Mouse (Mus musculus) urinary bladder, postnatal 4 days (tissue): Measurements from ENCODE around the gene Med19.
"Not testable (repeated sequence)": the region's sequence is repeated elsewhere in the genome, so short reads cannot be mapped to it uniquely, and the experiment has no call there.

Experiments used
- DNase-seq, 2 experiments: peaks; one replicate each; pipeline ENCODE4 v3.0.0; 2021 to 2022; ENCODE audit warnings: low spot score in 2 of 2

Med19 gene

DNA sequence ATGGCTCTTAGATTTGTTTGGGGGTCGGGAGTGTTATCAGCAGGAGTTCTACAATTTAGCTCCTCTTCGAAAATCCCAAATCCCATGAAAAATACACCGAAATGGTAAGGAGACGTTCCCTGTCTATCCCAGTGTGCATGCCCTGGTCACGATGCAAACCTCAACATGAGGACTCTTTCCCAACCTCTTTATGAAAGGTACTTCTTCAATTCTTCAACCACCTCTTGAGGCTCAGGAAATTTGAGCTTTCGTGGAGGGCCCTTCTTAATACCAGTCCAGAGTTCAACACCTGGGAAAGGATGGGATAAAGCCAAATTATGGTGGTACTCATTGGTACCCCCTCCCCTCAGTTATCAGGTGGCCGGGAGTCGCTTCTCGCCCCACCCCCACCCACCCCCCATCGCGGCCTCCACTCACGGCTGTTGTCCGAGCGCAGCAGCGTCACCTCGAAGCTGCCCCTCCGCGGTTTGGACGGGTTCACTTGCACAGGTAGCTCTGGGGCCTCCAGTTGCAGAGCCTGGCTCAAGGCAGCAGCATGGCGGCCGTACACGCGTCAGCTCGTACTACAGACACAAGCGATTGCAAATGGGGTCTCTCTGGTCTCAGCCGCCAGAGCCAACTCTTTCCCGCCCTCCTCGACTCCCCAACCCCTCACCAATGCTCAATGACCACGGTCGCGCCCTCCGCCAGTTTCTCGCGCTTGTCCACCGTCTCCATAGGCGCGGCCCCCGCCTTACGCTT, 8.2 kb upstream of the Med19 start:
- DNase-seq = no peak

DNA sequence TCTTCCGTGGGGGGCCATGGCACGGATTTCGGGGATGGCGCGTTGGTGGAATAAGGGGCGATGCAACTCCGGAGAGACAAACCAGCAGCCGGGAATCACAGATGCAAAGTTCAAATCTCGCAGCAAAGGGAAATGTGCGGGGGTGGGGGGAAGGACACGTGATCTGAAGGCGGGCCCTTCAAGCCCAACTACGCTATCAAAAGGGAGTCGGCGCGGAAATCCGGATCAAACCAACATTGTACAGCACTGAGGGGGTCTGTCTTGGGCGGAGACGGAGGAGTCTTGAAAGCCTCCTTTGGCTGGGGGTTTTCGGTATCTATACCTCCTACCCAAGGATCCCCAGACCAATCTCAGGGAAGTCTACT, 7.7 kb upstream of the Med19 start, which contains the start of gene Selenoh:
Gene Selenoh, minus strand, starts transcription at position 202 of the 365 bp plus-strand sequence.
- peak; percentile 77 to 85 for DNase-seq

DNA sequence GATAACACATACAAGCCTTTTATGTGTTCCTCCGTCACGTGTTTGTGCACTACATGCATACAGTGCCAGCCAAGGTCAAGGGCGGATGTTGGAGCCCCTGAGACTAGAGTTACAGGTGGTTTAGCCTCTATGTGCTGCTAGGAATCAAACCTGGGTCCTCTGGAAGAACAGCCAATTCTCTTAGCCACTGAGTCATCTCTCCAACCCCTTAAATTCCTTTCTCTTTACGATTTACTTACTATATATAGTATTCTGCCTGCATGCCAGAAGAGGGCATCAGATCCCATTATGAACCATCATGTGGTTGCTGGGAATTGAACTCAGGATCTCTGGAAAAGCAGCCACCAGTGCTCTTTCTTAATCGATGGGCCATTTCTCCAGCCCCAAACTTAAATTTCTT, 6.7 kb upstream of the Med19 start:
- not testable (repeated sequence) for DNase-seq

DNA sequence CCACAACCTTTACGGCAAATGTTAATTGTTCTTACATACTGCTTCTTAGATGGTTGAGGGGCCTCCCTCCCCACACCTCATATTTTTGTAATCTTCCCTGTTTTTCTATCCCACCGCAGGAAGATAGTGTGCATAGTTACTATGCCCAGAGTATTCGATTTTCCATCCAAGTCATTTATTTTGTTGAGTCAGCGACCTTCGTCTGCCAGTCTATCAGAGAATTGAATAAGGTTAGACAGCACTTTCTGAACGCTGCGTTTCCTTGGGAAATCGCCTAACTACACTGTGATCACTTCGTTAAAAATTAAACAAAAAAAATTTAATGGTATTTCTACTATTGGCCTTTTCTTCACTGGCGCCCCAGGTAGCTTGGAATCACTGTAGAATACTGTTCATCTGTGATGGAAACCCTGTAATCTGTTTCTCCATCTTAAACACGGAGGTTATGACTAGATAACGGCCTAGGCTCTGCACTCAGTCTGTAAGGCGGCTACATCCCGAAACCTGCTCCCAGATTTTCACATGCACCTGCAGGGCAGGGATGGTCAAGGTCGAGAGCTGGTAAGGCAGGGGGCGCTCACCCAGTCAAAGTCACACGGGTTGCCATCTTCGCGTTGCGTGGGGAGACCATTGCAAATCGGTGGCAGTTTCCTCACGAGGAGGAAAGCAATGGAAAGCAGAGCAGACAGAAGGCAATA, 783 bp upstream of the Med19 start:
- DNase-seq = no peak

DNA sequence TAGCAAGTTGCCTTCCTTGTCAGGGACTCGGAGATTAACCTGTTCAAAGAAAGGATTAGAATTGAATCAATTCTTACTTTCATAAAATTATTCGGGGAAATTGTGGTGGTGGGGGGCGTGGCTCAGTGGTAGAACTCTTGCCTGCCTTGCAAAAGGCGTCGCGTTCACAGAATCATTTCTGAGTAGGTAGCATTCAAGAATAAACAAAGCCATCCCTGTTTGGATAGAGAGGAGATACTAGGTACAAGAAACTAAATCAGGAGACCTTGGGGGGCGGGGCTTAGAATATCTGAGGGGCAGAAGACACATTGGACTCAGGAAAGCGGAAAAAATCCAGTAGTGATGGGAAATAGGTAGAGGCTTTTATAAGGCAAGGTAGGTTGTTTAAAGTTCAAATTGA, 814 bp downstream of the Med19 start, which contains the start of gene Tmx2:
Gene Tmx2, minus strand, starts transcription at position 125 of the 400 bp plus-strand sequence.
- no peak for DNase-seq

DNA sequence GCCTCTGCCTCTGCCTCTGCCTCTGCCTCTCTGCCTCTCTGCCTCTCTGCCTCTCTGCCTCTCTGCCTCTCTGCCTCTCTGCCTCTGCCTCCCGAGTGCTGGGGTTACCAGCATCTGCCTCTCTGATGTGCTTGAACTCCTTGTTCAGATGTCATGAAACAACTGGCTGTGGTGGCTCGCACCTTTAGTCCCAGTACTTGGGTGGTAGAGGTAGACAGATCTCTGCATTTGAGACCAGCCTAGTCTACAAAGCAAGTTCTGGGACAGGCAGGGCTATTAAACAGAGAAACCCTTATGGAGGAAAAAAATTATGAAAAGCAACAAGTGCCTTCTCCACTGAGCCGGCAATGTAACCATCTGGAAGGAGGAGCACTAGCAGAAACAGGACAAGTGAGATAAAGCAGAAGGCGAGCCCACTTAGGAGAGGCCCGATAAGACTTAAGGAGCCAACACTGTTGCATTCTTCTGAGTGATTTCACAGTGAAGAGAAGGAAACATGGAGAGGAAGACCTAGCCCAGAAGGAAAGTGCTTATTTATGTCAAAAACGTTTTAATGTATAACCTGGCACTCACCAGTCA, 4.5 kb downstream of the Med19 start:
- no peak for DNase-seq

DNA sequence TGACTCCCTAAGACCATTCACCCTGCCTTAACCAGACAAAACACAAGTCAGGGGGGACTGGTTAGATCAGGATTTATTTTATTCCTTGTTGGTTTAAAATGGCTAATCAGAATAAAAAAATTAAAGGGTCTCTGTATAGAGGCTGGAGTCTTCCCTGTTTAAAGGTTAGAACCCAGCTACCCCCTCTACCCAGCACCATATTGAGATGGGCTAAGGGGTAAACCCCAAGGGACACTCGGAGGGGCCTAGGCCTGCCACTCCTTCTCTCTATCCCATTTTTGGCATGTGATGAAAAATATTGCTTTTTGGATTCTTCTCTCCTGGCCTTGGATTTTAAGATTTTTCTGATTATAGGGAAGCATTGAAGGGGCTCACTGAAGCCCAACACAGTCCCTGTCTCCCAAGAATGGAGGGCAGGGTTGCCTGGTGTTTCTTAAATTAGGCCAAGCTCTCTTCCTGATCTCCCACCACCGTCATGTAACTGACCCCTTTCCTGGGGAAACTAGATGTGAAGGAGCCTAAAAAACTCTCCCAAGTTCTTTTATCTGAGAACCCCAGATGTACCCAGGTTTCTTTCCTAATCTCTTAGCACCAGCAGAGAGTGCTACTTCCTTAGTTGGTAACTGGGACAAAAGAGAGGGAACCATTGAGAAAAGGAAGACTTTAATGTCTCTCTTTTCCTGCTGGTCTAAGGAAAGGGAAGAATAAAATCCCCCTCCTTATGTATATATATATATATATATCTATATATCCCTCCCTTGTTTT, 10.1 kb downstream of the Med19 start:
- no peak for DNase-seq

DNA sequence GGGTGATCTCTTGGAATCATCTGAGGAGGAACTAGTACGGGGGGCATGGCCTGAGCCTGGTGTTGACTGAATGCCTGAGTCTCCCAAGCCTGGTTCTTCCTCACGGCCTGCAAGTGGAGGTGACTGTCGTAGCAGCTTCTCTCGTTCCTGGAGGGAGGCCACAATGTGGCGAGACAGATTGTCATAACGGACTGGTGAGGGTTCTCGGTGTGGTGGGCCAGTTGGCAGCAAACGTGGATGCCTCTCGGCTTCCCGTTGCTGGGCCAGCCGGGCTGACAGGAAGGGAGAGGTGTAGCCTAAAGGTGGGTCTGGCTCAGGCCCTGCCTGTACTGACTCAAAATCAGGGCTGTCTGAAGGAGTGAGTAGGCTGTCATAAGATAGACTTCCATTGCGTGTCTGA, 11.8 kb downstream of the Med19 start:
- no peak for DNase-seq

DNA sequence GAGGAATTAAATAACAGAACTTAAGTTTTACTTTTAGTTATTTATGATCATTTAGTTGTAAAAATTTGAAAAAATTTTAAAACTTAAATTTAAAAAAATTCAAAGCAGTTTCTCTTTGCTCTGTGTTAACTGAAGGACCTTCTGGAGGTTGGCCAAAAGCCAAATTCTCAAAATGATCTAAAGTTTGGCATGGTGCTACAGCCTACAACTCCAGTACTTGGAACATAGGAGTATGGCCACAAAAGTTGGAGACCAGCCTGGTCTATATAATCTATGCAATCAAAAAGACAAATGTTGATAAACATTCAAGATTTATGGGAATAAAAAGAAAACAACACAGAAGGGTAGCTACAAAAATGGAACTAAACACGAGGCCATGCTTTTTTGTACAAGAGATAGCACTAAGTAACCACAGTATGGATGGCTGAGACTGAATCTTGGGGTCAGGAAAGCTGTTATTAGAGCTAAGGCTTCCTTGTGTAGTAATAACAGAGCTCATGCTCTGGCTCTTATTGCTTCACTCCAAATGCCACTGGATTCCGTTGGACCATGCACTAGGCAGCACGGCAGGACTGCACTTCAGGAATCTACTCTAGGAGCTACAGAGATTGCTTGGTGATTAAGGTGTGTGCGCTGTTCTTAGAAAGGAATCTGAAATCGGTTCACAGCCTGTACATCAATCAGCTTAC, 16.9 kb downstream of the Med19 start:
- DNase-seq = no peak

DNA sequence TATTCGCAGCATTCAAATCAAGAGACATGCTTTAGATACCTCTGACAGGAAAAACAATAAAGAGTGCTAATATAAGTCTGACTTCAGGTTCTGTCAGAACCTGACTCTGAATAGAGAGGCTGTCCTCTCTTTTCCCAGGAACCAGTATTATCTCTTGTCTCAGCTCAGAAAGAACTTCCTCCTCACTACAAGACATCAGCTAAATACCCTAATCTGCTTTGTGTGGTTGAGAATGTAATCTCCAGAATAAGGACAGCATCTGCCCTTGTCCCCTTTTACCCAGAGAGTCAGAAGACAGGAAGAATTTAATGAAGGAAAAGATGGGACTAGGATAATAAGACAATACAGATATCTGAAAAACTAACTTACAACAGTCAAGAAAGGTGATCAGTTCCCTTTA, 25.3 kb downstream of the Med19 start:
- no peak for DNase-seq

DNA sequence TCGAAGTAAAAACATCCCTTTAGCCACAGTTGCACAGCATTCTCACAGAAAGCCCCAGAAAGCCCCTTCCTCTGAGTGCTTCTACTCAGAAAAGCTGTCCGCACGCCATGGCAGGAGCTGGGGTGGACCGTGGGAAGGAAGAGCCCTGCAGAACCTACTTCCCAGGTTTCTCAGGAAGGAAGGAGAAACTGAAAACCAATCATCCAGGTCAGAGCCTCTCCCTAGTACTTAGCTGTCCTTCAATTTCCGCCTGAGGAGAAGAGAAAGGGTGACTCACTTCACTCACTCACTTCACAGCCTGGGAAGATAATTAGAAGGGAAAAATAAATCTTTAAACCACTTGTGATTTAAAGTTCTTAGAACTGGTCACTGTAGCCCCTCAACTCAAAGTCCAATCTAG, 26.1 kb downstream of the Med19 start:
- DNase-seq = no peak

DNA sequence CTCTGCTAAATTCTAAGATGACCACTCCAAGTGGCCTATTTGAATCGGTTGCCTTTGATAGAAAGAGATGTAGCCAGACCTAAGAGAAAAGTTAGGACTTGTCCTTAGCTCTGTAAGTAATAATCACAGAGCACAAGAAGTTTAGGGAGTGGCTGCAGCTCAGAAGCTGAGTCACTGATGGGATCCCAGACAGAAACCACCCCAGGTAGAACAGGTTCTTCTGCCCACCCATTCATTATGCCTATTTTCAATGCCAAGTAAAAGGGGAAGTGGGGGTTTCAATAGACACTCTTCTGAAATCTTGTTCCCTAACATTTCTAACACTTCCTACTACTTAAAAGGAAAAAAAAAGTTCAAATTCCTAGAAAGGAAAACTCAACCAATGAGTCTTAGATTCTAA, 27.1 kb downstream of the Med19 start:
- no peak for DNase-seq

DNA sequence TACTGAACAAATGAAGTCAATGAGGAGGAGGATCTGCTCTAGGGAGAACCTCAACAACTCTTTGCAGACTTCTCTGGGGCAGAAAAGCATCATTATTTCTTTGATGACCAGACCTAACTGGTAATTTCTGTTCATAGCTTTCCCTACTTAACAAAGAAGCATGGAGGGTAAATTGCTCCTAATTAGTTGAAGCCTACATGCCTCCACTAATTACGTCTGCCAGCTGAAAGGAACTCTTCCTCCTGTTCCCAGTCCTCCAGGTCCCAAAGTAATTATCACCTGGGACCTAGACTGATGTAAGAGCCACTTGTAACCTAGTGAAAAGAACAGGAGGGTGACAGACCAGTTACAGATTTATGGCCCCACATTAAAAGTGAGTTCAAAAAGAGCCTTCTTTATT, 29.3 kb downstream of the Med19 start:
- no peak for DNase-seq

DNA sequence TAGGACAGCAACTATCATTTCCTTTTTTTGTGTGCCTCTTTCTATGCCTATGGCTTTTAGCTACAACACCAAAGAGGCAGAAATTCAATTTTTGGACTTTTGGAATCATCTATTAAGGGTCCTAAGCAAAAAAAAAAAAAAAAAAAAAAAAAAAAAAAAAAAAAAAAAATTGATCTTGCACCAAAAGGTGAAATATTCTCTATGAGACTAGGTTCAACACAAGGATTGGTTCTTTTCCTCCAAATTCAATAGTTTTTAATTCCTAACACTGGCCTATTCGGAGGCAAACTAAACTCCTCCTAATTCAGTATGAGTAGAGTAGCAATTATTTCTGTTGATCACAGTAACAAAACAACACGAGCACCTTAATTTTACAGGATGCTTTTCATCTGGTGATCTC, 33.7 kb downstream of the Med19 start:
- no peak for DNase-seq

DNA sequence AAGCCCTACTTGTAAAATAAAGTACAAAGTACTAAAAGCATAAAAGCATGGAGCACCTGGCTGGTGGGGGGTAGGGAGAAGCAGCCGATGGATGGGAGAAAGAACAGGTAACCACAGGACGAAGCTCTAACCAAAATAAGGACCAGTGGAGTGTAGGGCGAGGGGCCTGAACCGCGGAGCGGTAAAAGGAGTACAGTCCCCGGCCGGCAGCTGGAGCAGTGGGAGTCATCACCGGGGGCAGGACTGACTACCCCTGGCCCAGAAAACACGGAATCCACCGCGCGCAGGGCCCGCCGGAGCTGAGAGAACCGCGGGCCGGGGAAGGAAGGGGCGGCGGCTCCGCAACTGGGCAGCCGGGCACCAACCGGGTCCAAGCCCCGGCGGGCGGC, 36.2 kb downstream of the Med19 start:
- DNase-seq = no peak

DNA sequence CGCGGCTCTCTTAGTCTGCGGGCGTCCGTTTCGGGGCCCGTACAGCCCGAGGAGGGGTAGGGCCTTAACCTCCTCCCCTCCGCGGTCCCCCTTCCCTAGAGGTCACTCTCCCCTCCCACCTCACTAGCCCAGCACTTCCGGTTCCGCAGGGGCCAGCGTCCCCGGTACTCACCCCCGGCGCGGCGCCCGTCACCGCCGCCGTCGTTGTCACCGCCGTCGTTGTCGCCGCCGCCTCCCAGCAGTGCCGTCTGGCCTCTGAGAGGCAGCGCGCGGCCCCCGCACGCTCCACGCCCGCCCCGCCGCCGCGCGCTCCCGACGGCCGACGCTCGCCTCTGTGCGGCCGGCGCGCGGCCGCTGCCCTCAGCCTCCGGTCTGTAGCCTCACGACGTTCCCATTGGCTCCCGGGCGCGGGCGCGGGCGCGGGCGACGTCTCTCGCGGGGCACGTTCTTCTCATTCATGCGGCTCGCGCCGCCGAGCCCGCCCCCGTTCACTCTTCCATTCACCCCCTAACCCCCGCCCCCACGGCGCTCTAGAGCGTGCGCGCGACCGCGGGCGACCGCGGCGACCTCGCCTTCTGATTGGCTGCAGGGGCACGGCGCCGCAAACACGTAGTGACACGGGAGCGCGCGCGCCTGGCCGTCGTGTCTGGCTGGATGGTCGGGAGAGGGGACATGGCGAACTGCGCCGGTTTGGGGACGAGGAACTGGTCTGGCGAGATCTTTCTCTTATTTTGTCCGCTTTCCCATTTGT, 36.8 kb downstream of the Med19 start, which contains the start of gene Zdhhc5:
Gene Zdhhc5, minus strand, starts transcription at position 370 of the 751 bp plus-strand sequence.
- peak; percentile 99 for DNase-seq

DNA sequence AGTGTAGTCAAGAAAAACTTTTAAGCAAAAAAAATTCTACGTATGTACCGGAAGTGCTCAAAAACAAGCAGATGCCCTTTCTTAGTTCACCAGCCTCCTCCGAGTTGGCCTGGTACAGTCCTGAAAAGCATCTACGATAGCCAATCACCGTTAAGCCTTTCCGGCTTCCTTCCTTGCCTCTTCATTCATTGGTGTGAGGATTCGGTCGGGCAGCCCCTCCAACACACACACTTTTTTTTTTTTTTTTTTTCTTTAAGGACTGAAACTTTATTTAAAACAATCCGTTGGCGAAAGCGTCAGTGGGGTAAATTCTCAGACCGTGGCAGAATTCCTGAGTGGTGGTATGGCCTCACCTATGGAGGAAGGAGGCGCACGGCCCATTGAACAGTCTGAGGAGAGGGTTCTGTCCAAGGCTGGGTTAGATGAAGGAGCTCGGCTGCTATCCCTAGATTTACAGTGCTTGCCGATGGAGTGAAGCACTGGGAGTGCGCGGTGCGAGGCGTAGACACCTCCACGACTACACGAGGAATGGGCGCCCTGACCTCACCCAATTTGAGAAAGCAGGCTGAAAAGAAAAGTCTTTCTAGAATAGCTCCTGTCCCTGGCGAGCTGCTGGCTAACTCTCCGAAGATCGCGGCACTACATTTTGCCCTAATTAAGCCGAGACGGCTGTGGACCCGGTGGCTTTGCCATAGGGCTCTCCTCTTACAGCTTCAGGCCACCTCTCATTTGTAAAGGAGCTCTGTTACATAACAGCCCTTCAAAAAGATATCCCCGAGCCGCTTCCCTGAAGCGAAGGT, 37.6 kb downstream of the Med19 start:
- DNase-seq = peak in 1 of 2 experiments; percentile 75

DNA sequence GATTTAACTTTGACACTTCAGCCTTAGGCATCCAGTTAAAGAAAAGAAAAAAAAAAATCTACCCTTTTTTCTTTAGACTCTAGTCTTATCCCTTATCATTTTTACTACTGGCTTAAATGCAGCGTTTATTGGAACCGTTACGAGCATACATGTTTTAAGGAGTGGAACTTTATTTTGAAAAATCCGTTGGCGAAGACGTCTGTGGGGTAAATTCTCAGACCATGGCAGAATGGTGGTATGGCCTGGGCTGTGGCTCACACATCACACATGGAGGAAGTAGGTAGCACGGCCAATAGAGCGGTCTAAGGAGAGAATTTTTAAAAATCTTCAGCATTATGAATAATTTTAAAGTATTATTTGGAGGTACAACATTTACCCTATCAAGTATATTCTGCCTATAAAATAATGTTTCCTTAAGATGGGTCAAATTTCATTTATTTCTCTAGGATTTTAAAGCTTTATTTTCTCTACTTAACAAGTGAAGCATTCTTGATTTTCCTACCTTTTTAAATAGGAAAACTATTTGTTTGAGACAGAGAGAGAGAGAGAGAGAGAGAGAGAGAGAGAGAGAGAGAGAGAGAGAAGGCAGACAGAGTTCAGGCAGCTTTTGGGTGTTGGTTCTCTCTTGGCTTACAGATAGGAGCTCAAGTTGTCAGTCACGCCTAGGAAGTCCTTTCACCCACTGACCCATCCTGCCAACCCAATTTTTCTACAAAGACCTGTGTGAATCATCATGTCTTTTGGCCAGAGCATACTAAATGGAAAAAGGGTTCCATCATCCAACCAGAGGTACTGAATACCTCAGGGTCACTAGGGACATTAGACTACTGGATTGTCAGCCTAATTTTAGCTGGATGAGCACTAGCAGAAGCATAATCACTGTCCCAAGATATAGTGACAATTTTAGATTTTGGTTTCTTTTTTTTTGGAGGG, 38.5 kb downstream of the Med19 start:
- DNase-seq = no peak

DNA sequence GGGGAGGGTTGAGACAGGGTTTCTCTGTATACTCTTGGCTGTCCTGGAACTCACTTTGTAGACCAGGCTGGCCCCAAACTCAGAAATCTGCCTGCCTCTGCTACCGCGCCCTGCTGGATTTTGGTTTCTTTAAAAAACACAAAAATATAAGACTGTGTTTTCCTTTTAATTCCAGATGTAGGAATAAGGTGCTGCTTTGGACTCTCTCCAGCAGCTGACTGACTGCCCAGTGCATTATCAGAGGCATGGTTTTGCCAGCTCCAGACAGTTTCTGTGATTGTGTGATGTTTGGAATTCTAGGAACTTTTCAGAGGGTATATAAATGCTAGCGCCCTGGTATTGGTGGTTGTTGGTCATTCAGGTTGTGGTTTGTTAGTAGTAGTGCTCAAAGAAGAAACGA, 39.2 kb downstream of the Med19 start:
- no peak for DNase-seq
